Comparison of ENCODE assay signal across 8 mouse cellular contexts in the genomic region with DNA sequence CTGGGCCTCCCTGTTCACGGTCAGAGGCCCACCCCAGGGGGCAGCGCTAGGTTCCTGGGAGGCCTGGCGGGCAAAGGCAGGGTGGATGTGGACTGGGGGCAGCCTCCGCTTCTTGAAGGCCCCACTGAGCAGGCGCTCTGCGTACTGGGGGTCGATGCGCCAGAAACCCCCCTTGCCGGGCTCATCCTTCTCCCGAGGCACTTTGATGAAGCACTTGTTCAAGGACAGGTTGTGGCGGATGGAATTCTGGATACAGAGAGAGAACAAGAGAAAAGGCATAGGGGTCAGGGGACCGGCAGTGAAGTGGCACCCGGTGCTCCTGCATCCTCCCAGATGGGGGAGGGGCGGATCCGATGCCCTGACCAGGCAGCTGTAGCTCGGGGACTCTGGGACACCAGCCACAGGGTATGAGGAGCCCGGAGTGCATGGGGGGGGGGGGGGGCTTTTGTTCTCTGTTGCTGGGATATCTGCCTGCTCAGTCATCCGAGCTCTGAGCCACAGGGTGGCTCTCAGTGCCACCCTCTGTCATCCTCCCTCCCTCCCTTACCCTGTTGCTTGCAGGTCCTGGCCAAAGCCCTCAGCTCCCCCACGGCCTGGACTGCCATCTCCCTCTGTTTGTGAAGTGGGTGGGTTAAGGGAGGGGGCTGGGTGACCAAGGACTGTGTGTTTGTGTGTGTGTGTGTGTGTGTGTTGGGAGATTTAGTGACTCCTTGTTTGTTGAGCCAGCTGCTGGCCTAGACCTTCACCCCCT. TPM values are rescaled to one million over a fixed set of nuclear protein-coding genes. Genes with fewer than 3 reads are reported as not detected.
DNase-seq lines count a peak whose midpoint lies in the region.

No protein-coding gene starts in this region.

- DNase-seq in cerebellum, adult 11 months = peak; percentile 28
- DNase-seq in cerebellum, adult 8-10 months = no peak
- peak; percentile 73 for DNase-seq in right cerebral cortex, postnatal 10 days (ENCODE audit: low spot score in 2 of 2)
- DNase-seq in right cerebral cortex, adult 2 months (ENCODE audit: low spot score in 2 of 2) = no peak
- peak; percentile 48 to 52 for DNase-seq in left cerebral cortex, postnatal 14 days (ENCODE audit: low spot score in 2 of 2)
- DNase-seq in right cerebral cortex, postnatal 4 days = peak; percentile 65
- no peak for DNase-seq in spleen, postnatal 14 days (ENCODE audit: low spot score in 2 of 2)
- no peak for DNase-seq in adrenal gland, postnatal 25 days

- intact Hi-C loops in left cerebral cortex, postnatal 14 days (cut with DNase I) = no loop called here

RNA-seq across cellular contexts. Expression of a gene that starts 2.8 kb away (rescaled TPM):
- 1 to 10 TPM; 4.2 to 5.5 TPM for total RNA-seq in left cerebral cortex, postnatal 14 days (2021)
- total RNA-seq in adrenal gland, postnatal 25 days (2021) = 0.15 TPM in 1 of 2 replicates, not detected in the other

RNA-seq across cellular contexts. Expression of a gene that starts 25.4 kb away (rescaled TPM):
- total RNA-seq in left cerebral cortex, postnatal 14 days (2021) = 100 to 1,000 TPM in 1 of 2 experiments, 10 to 100 TPM in 1; 92.7 to 115 TPM
- 53.6 and 77.1 TPM in 2 replicates for total RNA-seq in adrenal gland, postnatal 25 days (2021)

RNA-seq across cellular contexts. Expression of a gene that starts 51.7 kb away (rescaled TPM):
- total RNA-seq in left cerebral cortex, postnatal 14 days (2021) = under 1 TPM in 1 of 2 experiments, not detected in 1; 0.18 TPM
- total RNA-seq in adrenal gland, postnatal 25 days (2021) = not detected in 2 replicates

RNA-seq across cellular contexts. Expression of a gene that starts 58.4 kb away (rescaled TPM):
- total RNA-seq in left cerebral cortex, postnatal 14 days (2021) = 10 to 100 TPM; 52.0 to 56.4 TPM
- 68.1 and 70.9 TPM in 2 replicates for total RNA-seq in adrenal gland, postnatal 25 days (2021)

Comparison
In these comparisons a context has a peak if more than half of its experiments do, and no peak if none do; other contexts are left out.
1. DNase-seq: peak in cerebellum, adult 11 months (single experiment), right cerebral cortex, postnatal 10 days (2 of 2), left cerebral cortex, postnatal 14 days (2 of 2) and right cerebral cortex, postnatal 4 days (single experiment); none in cerebellum, adult 8-10 months (single experiment), right cerebral cortex, adult 2 months (0 of 2), spleen, postnatal 14 days (0 of 2) and adrenal gland, postnatal 25 days (single experiment).